Mouse (Mus musculus): ENCODE data around the gene Susd4. TPM values are rescaled to one million over a fixed set of nuclear protein-coding genes. Genes with fewer than 3 reads are reported as not detected.

Gene Susd4
- total RNA-seq, 2 experiments from 2014 or later = 2.0 to 2.1 TPM

DNA sequence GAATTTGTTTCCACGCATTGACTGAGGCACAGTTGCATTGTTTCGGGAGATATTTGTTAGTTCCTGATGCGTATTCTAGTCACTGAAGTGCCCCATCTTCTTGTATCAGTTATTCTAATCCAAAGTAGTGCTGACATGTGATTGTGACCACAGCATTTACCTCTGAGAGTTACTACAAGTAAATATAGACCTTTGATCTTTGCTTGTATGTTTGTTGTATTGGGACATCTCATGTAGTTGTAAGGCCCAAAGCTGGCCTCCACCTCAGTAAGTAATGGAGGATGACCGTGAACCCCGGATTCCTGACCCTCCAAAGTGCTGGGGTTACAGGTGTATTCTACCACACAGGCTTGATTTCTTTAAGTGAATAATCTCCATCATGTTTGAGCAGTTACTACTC is 152.5 kb downstream of the Susd4 start:
- no peak for DNase-seq

DNA sequence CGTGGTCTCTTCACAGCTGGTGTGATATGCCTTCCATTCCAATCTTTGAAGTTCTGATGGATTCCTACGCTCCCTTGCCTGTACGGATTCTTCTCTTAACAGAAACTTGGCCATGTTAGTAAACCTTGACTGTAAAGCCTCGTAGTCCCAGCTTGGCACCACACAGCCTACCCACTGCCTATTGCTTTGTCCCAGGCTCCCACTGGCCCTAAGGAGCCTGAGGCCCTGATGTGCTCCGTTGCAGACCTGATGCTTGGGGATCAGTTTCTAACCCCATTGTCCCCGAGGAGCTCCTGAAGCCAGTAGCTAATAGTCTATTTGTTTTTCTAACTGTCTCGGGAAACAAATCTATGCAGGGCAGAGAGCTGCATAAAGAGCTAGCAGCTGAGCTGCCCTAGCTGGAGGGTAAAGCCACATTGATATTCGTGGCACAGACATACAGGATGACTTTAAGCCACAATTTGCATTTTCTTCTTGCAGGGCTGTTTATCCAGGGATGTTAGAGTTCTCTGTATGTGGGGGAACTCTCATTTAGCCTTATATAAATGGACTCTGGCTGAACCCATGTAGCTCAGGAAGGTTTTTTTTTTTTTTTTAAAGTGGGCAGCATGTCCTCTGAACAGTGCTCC is 155.2 kb downstream of the Susd4 start:
- no peak for DNase-seq

DNA sequence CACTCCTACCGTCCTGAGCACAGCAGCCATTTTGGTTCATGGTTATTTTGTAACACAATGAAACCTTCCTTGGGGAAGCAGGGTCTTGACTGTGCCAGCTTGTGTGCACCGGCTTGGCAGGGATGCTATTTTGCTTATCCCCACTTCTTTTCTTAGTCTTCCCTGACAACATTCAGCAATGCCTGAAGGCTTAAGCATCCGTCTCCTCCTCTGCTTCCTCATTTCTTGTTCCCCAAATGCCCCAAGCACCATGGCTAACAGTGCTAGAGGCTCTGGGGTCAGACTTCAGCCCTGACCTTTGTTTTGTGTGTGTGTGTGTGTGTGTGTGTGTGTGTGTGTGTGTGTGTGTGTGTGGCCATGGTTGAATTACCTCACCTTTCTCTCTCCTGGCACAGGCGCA is 159.2 kb downstream of the Susd4 start:
- DNase-seq = no peak

DNA sequence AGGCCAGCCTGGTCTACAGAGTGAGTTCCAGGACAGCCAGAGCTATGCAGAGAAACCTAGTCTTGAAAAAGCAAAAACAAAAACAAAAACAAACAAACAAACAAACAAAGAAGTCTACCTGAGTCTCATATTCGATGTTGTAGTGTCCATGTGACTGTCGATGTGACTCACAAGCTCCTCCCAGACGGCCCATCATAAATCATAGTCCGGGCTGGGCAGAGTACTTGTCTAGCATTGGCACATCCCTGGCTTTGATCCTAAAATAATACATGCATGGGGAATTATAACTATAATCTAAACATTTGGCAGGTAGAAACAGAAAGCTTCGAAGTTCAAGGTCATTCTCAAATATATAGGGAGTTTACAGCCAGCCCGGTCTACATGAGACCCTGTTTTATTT is 162.8 kb downstream of the Susd4 start:
- no peak for DNase-seq

DNA sequence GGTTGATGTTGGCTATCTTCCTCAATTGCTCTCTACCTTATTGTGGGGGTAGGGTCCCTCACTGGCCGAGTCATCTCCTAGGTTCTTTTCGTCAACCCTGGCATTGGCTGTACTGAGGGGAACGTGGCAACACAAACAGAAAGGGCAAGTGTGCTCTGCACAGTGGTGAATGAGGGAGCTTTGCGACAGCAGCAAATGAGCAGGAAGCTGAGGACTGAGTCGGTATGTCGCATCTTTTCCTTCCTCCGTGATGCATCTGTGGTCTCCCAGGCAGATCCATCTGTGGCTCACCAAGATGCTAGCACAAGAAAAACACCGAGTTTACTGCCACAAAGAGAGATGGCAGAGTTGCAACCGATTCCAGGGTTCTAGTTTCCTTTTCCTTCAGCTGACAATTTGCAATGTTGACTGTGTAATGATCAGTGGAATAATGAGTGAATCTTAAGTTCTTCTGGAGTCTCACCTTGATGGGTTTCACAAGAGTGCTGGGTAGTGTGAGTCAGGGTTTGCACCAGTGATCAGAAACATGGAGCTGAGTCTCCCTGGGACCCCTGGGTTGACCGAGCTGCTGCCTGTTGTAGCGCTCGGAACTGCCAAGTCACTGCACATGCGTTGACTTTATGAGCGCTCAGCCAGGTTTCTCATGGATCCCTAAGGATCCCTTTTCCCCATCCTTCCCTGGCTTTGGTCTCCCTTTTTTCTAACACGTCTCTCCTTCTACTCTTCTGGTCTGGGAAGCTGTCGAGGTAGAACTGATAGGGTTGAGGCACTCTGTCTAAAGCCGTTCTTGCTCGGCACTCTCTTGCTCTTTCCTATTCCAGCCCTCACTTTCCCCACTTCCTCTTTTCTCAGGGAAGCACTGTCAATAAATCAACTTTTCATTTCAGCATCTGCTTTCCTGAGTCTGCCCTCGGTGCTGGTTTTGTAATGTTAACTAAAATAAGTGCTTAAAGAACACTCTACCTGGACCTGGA is 164.5 kb downstream of the Susd4 start:
- DNase-seq = no peak

DNA sequence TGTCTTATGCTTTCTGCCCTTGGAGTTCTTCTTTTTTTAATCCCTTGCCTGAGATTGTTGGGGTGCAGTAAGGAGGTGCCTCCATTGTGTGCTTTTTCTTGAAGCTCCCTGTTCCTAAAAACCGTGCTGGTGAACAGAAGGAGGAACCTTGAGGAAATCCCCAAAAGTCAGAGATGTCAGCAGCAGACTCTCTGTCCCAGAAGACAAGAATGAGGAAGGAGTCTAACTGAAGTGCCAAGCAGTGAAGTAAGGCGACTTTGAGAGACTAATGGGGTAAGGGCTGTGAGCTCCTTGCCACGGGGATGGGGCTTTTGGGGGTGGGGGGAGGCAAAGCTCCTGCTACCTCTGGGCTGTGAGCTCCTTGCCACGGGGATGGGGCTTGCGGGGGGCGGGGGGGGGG is 171.8 kb downstream of the Susd4 start:
- no peak for DNase-seq

DNA sequence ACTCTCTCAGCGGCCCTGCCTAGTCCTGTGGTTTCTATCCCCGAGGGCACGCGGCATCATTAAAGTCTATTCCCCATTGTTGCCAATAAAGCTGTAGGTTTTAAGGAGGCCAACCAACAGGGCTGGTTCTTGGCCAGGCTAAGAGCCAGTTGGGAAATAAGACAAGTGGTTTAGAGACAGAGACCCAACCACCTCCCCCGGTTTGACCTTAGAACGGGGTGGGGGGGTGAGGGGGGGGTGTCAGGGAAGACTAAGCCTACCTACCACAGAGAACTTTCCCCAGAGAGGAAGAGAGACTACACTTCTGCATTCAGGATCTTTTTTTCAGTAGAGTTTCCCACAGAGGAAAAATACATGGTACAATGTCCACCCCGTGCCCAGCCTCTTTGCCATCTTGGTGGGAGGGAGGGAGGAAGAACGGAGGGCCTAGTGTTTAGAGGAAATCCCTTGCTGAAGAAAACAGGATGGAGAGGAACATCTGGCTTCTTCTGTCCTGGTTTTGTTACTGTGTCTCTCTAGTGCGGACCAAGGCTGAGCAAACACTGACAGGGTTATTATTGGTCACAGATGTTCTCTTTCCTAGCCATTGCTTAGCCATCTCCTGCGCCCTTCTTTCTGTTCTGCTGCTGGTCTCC is 173.9 kb downstream of the Susd4 start:
- no peak for DNase-seq

DNA sequence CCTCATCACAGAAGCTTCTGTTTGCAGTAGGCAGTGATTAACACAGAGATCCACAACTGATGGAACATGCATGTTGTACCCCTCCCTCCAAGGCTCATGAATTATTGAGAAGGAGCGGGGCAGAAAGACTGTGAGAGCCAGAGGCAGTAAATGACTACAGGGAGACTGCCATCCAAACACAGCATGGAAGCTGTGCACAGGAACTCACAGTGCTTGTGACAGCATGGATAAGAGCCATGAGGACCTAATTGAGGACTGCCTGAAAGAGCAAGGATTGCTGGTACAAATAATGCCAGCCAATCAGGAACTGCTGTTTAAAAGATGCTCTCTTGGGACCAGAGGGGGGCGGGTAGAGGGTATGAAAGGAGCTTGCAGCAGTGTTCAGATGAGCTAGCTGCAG is 178.3 kb downstream of the Susd4 start:
- DNase-seq = no peak

DNA sequence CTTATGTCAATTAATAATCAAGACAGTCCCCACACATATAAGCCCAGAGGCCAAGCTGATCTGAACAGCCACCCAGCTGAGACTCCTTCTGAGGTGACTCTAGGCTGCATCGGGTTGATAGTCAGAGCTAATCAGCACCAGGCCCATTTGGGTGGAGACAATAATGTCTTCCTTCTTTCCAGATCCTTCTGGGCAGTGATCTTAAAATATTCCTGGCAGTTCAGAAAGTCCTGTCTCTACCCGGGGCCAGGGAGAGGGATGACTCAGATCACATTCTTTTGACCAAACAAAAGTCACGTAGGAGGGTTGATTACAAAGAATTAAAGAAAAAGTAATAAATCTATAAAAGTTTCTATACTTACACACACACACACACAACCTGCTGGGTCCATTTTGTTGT is 180.3 kb downstream of the Susd4 start:
- DNase-seq = no peak

DNA sequence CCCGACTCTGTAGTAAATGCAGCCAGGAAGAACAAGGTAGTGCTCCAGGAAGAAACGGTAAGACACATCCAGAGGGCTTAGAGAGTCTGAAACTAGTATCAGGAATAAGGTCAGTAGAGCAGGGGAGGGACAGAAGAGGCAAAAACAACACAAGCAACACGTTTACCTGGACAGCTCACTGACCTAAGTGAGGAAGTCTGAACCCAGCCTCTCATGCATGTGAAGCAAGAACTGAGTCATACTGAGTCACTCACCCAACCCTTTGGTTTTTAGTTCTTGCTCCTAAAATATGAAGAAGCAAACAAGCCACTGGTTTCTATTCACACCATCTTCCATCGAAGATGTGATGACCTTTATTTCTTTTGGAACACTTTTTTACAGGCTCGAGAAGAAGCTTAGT is 181.0 kb downstream of the Susd4 start:
- no peak for DNase-seq

DNA sequence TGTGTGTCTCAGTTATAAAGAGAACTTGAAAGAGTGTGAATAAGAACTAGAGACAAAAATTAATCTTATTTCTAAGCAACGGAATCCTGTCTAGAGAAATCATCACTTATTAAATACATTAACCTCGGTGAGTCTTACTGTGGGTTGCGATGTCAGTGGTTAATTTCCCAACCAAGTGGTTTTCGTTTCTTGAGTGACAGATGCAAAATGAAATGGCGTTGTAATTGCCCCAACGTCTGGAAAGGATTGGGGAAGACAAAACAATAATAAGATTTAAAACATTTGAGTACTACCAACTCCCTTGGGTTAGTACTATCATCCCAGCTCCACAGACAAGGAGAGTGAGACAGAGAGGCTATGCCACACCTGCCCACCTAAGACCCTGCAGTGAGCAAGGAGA is 181.9 kb downstream of the Susd4 start:
- DNase-seq = no peak

Other genes starting within 250 kb of the Susd4 start
- 10 to 100 TPM; 79.2 to 87.6 TPM for gene Capn2, start 246.3 kb upstream of the Susd4 start, total RNA-seq (2021)
- not detected for gene Capn8, start 198.9 kb upstream of the Susd4 start, total RNA-seq (2021)
- not detected for gene Ccdc185, start 14.7 kb upstream of the Susd4 start, total RNA-seq (2021)
- 1 to 10 TPM; 2.0 to 2.1 TPM for gene Tlr5, start 190.9 kb downstream of the Susd4 start, total RNA-seq (2021)

Data from gastrocnemius, postnatal 10 days (tissue).